20 mouse cellular contexts compared by ENCODE assay signal in genomic region chr10:53917517-53917916, GRCm38 (mm10).
DNase-seq lines count a peak whose midpoint lies in the region; ATAC-seq and TF ChIP-seq lines count a peak whose summit lies in the region.
"Had no signal": no experiment of that assay in that cellular context is flagged by ENCODE, and none has a peak within 500 bp of the region (broad histone marks: within the 10 kb centered on the region; RNA-seq: fewer than 3 reads in every experiment).

No protein-coding gene starts in this region.

- peaks cover 11% of the 10 kb centered on the region; the same call in 1 of the 2 replicates for H3K36me3 ChIP-seq in kidney, embryonic 15.5 days
- H3K36me3 ChIP-seq: embryonic facial prominence, embryonic 12.5 days; forebrain, embryonic 12.5 days; heart, embryonic 15.5 days; hindbrain, embryonic 13.5 days had no signal

- no peak for TF ChIP-seq CTCF in lung, adult 2 months (IDR thresholded peaks at IDR 0.05; ENCODE audit: insufficient read depth, low read length)

- no peaks in the 10 kb centered on the region for H3K27me3 ChIP-seq in kidney, embryonic 15.5 days
- H3K27me3 ChIP-seq: embryonic facial prominence, embryonic 12.5 days; forebrain, embryonic 12.5 days; heart, embryonic 15.5 days; hindbrain, embryonic 13.5 days had no signal

- H3K4me3 ChIP-seq in kidney, embryonic 15.5 days (replicated peaks), result no peak overlapping the region
- no peak overlapping the region for H3K4me3 ChIP-seq in lung, adult 2 months (replicated peaks; ENCODE audit: extremely low read depth, low read depth, low read length)
- H3K4me3 ChIP-seq: embryonic facial prominence, embryonic 12.5 days; forebrain, embryonic 12.5 days; heart, adult 2 months; heart, embryonic 15.5 days; hindbrain, embryonic 13.5 days had no signal

- no peak for DNase-seq in kidney, adult 9 months
- DNase-seq in lung, postnatal 36 days, result peak; percentile 27
- no peak for DNase-seq in lung, adult 2 months
- peak; percentile 44 for DNase-seq in NIH3T3 (ENCODE audit: low read depth)
- DNase-seq in layer of hippocampus, adult 8-10 months (ENCODE audit: low spot score in 2 of 2), result no peak
- DNase-seq: adrenal gland, adult 8-10 months; adrenal gland, postnatal 36 days; cerebellum, adult 8-10 months; cerebellum, postnatal 14 days; embryo, embryonic 11 days; gastrocnemius, postnatal 10 days; heart, adult 2 months; heart, postnatal 14 days had no signal

- H3K4me1 ChIP-seq in kidney, embryonic 15.5 days, result peaks cover 8% of the 10 kb centered on the region
- no peaks in the 10 kb centered on the region for H3K4me1 ChIP-seq in lung, adult 2 months (ENCODE audit: control insufficient read depth, insufficient read depth, low read length)
- H3K4me1 ChIP-seq: embryonic facial prominence, embryonic 12.5 days; forebrain, embryonic 12.5 days; heart, embryonic 15.5 days; hindbrain, embryonic 13.5 days had no signal

- no peak overlapping the region for H3K9ac ChIP-seq in kidney, embryonic 15.5 days
- H3K9ac ChIP-seq: embryonic facial prominence, embryonic 12.5 days; forebrain, embryonic 12.5 days; heart, embryonic 15.5 days; hindbrain, embryonic 13.5 days had no signal

- WGBS in kidney, embryonic 15.5 days, result 79% methylated on average over 3 of the region's 3 CpGs
- 62% methylated on average over 3 of the region's 3 CpGs for WGBS in lung, adult 2 months

- 0 out of 2 replicates have a peak, but pooled peaks have one; percentile 29 for ATAC-seq in kidney, embryonic 15.5 days (replicated peaks; ENCODE audit: low FRiP score)
- ATAC-seq: forebrain, embryonic 16.5 days had no signal

- no peak for TF ChIP-seq POLR2A in lung, adult 2 months (IDR thresholded peaks at IDR 0.05; ENCODE audit: borderline replicate concordance, extremely low read depth, low read depth, low read length)

- no peaks in the 10 kb centered on the region for H3K9me3 ChIP-seq in kidney, embryonic 15.5 days (replicated peaks)
- H3K9me3 ChIP-seq: embryonic facial prominence, embryonic 12.5 days; forebrain, embryonic 12.5 days; heart, embryonic 15.5 days; hindbrain, embryonic 13.5 days had no signal

- H3K27ac ChIP-seq in kidney, embryonic 15.5 days, result no peak overlapping the region
- H3K27ac ChIP-seq: embryonic facial prominence, embryonic 12.5 days; forebrain, embryonic 12.5 days; heart, adult 2 months; heart, embryonic 15.5 days; hindbrain, embryonic 13.5 days had no signal

- no peak overlapping the region for H3K4me2 ChIP-seq in kidney, embryonic 15.5 days
- H3K4me2 ChIP-seq: embryonic facial prominence, embryonic 12.5 days; forebrain, embryonic 12.5 days; heart, embryonic 11.5 days; heart, embryonic 15.5 days; hindbrain, embryonic 13.5 days had no signal

Comparison
In these comparisons a context has a peak if more than half of its experiments do, and no peak if none do; other contexts are left out.
1. DNase-seq: peak in lung, postnatal 36 days (single experiment) and NIH3T3 (single experiment); none in kidney, adult 9 months (single experiment), lung, adult 2 months (single experiment) and layer of hippocampus, adult 8-10 months (0 of 2).